Mouse (Mus musculus): ENCODE data around the gene Olfr816.
"Not testable (repeated sequence)": the region's sequence is repeated elsewhere in the genome, so short reads cannot be mapped to it uniquely, and the experiment has no call there.

Gene Olfr816

DNA sequence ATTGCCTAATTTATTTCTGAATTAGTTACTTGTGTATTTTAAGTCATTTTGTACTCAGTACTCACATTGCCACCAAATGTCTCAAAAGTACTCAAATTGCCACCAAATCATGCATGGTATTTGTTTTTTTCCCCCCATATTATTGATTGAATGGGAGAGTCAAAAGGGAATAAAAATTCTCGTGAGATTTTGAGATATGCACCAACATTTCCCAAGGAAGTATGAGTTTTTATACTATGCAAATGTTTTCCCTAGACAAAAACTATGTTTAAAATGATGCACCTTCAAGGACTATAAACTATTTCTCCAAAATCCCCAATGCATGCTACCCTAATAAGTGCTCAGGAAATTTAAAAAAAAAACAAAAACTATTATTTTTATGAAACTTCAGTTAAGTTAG, at the start of gene Olfr816:
Gene Olfr816, minus strand, starts transcription at position 101 of the 400 bp plus-strand sequence.
- no peak for DNase-seq (ENCODE audit: low spot score)

DNA sequence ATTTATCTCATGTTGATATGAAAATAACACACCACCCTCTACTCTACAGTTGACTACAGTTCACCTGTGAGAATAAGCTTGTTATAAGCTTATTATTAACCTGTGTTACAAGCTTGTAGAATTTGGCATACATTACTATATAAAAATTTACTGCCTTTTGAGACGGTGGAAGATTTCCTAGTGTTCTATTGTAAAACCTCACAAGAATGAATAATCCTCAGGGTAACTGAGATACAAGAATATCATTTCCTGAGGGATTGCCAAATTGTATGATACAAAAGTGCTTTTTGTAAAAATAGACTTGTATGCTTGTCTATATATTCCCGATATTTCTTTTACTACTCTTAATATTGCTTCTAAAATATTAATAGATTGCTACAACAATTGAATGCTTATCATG, 33.6 kb upstream of the Olfr816 start, which contains the start of gene Olfr818:
Gene Olfr818, minus strand, starts transcription at position 101 of the 400 bp plus-strand sequence.
- DNase-seq (ENCODE audit: low spot score), result no peak

DNA sequence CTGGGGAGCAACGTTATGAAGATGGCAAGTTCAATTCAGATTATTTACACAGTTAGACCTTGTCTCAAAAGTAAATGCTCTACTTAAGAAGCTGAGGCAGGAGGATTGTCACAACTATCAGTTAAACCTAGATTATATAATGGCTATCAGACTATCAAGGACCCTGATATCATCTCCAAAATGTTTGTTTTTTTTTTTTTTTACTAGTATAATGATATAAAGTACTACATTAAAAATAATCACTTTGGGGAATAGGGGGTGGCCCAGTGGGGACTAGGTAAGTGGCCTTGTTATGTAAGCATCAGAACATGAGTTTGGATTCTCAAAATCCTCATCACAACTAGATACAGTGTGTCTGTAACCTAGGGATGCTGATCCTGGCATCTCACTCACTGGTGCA, 9.6 kb downstream of the Olfr816 start, which contains the start of gene Olfr815:
Gene Olfr815, minus strand, starts transcription at position 101 of the 400 bp plus-strand sequence.
- DNase-seq (ENCODE audit: low spot score), result not testable (repeated sequence)

DNA sequence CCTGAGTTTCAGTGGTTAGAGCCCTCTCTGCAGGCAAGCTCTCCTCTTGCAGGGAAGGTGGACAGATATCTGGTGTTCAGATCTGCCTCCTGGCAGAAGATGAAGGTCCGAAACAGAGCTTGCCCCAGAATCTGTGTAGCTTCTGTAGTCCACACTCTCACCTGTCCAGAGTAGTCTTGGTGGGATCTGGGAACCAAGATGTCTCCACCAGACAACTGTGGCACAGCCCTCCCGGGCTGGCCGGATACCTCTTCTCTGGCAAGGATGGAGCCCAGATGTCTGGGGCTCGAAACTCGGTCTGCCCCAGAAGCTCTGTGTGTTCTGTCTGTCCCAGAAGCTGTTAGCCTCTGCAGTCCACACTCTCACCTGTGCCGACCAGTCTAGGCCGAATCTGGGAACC, 29.5 kb downstream of the Olfr816 start:
- DNase-seq (ENCODE audit: low spot score), result no peak

DNA sequence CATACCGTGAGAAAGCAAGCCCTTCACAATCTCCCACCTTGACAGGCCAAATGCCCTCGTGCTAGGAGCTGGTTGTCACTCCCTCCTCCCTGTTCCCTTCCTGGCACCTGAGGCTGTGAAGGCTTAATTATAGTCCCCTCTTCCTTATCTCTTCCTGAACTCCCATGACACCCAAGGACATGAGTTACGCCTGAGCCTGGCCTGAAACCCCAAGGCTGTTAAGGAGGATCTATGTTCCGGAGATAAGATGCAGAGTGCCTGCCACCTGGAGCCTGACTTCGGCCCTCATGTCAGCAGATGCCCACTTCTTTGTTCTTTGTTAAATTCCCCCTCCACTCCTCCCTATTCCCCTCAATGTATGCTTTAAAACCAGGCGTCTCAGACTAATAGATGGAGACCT, 29.9 kb downstream of the Olfr816 start:
- DNase-seq (ENCODE audit: low spot score), result not testable (repeated sequence)

DNA sequence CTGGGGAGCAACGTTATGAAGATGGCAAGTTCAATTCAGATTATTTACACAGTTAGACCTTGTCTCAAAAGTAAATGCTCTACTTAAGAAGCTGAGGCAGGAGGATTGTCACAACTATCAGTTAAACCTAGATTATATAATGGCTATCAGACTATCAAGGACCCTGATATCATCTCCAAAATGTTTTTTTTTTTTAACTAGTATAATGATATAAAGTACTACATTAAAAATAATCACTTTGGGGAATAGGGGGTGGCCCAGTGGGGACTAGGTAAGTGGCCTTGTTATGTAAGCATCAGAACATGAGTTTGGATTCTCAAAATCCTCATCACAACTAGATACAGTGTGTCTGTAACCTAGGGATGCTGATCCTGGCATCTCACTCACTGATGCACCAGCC, 35.6 kb downstream of the Olfr816 start, which contains the start of gene Olfr814:
Gene Olfr814, minus strand, starts transcription at position 101 of the 400 bp plus-strand sequence.
- not testable (repeated sequence) for DNase-seq (ENCODE audit: low spot score)

Measured in retina, embryonic 14.5 days (tissue).